Mouse (Mus musculus): ENCODE measurements at regions not wholly inside any gene's neighbourhood (a gene's known extent, or its start where the extent isn't known, plus 50 kb on each side); places are given as distances from the start of the nearest gene placed in this dataset.

- TF ChIP-seq USF1 (IDR thresholded peaks at IDR 0.05; ENCODE audit: low read depth, low read length) (no peak), RAD21 (IDR thresholded peaks at IDR 0.05; ENCODE audit: low read depth, low read length) (no peak), E2F4 (IDR thresholded peaks at IDR 0.05; ENCODE audit: borderline replicate concordance, low read depth, low read length) (no peak), TAL1 (IDR thresholded peaks at IDR 0.05; ENCODE audit: low read length) (no peak), MXI1 (IDR thresholded peaks at IDR 0.05; ENCODE audit: low read depth, low read length) (no peak), MAFK (IDR thresholded peaks at IDR 0.05; ENCODE audit: borderline replicate concordance, low read depth, low read length) (no peak), POLR2A (IDR thresholded peaks at IDR 0.05; ENCODE audit: control insufficient read depth in 1 of 2, insufficient read depth in 1 of 2, low read depth in 1 of 2, low read length in 2 of 2, poor library complexity in 1 of 2) (no peak), GATA1 (IDR thresholded peaks at IDR 0.05; ENCODE audit: low read depth, low read length) (no peak)
- Histone ChIP-seq H3K36me3 (ENCODE audit: control insufficient read depth in 1 of 2, insufficient read depth in 2 of 2, low read length in 2 of 2) (no peaks in the 10 kb centered on the region), H3K4me3 (ENCODE audit: control insufficient read depth in 1 of 2, insufficient read depth in 1 of 2, low read depth in 2 of 2, low read length in 2 of 2) (no peak overlapping the region), H3K9ac (ENCODE audit: control insufficient read depth, low read depth, low read length, poor library complexity, severe bottlenecking) (no peak overlapping the region), H3K79me2 (ENCODE audit: control insufficient read depth, insufficient read depth, low read length, poor library complexity) (no peaks in the 10 kb centered on the region), H3K27ac (ENCODE audit: control insufficient read depth, low read depth, low read length) (no peak overlapping the region), H3K9me3 (replicated peaks; ENCODE audit: insufficient read depth, low read length) (no peaks in the 10 kb centered on the region), H3K27me3 (ENCODE audit: control insufficient read depth in 1 of 2, insufficient read depth in 2 of 2, low read length in 2 of 2) (no peaks in the 10 kb centered on the region), H3K4me1 (ENCODE audit: control insufficient read depth in 1 of 2, insufficient read depth in 2 of 2, low read length in 2 of 2) (no peaks in the 10 kb centered on the region)
- DNase-seq (ENCODE audit: low read depth, low spot score): no peak
Measured at GRCm38 (mm10) chr12:10179815-10180468, 189.8 kb upstream of the Nt5c1b start.

- H3K27me3 ChIP-seq (ENCODE audit: control insufficient read depth in 1 of 2, insufficient read depth in 2 of 2, low read length in 2 of 2): no peaks in the 10 kb centered on the region
- no peaks in the 10 kb centered on the region for H3K4me1 ChIP-seq (ENCODE audit: control insufficient read depth in 1 of 2, insufficient read depth in 2 of 2, low read length in 2 of 2)
- no peak for DNase-seq (ENCODE audit: low read depth, low spot score)
- TF ChIP-seq SMC3 (IDR thresholded peaks at IDR 0.05; ENCODE audit: low read depth, low read length): no peak
- TF ChIP-seq NELFE (IDR thresholded peaks at IDR 0.05; ENCODE audit: low read depth, low read length): no peak
- TF ChIP-seq UBTF (IDR thresholded peaks at IDR 0.05; ENCODE audit: borderline replicate concordance, insufficient read depth, low read depth, low read length): no peak
- no peak for TF ChIP-seq TAL1 (IDR thresholded peaks at IDR 0.05; ENCODE audit: low read length)
- TF ChIP-seq POLR2AphosphoS5 (IDR thresholded peaks at IDR 0.05; ENCODE audit: borderline replicate concordance, low read depth, low read length): no peak
- no peak for TF ChIP-seq MXI1 (IDR thresholded peaks at IDR 0.05; ENCODE audit: low read depth, low read length)
- no peak for TF ChIP-seq NRF1 (IDR thresholded peaks at IDR 0.05; ENCODE audit: insufficient read depth, low read depth, low read length, poor library complexity, severe bottlenecking)
- no peak for TF ChIP-seq GATA1 (IDR thresholded peaks at IDR 0.05; ENCODE audit: low read depth, low read length)
- TF ChIP-seq RAD21 (IDR thresholded peaks at IDR 0.05; ENCODE audit: low read depth, low read length): no peak
- TF ChIP-seq CTCF (IDR thresholded peaks at IDR 0.05 in 2 of 3, conservative IDR thresholded peaks at IDR 0.05 in 1 of 3; ENCODE audit: control insufficient read depth in 1 of 3, insufficient read depth in 1 of 3, low read depth in 2 of 3, low read length in 3 of 3, poor library complexity in 1 of 3, severe bottlenecking in 1 of 3): no peak
- TF ChIP-seq TCF12 (IDR thresholded peaks at IDR 0.05; ENCODE audit: low read depth, low read length): no peak
- TF ChIP-seq ZKSCAN1 (IDR thresholded peaks at IDR 0.05; ENCODE audit: low read depth, low read length): no peak
- H3K4me3 ChIP-seq (ENCODE audit: control insufficient read depth in 1 of 2, insufficient read depth in 1 of 2, low read depth in 2 of 2, low read length in 2 of 2): no peak overlapping the region
- no peak overlapping the region for H3K9ac ChIP-seq (ENCODE audit: control insufficient read depth, low read depth, low read length, poor library complexity, severe bottlenecking)
- H3K36me3 ChIP-seq (ENCODE audit: control insufficient read depth in 1 of 2, insufficient read depth in 2 of 2, low read length in 2 of 2): no peaks in the 10 kb centered on the region
- H3K79me2 ChIP-seq (ENCODE audit: control insufficient read depth, insufficient read depth, low read length, poor library complexity): no peaks in the 10 kb centered on the region
- no peak overlapping the region for H3K27ac ChIP-seq (ENCODE audit: control insufficient read depth, low read depth, low read length)
- H3K9me3 ChIP-seq (replicated peaks; ENCODE audit: insufficient read depth, low read length): no peaks in the 10 kb centered on the region
Measured at GRCm38 (mm10) chr12:10182589-10182988, 187.2 kb upstream of the Nt5c1b start.

Data from MEL (cell line).